Mouse (Mus musculus): ENCODE measurements around the gene Srpx. TPM values are rescaled to one million over a fixed set of nuclear protein-coding genes. Genes with fewer than 3 reads are reported as not detected.

Srpx gene
- polyA plus RNA-seq, 2 experiments from 2014 or later = not detected

Other genes with a start within 250 kb of the Srpx start
- not detected for gene Sytl5, start 232.1 kb downstream of the Srpx start, polyA plus RNA-seq (2017; shearing (Covaris generic))
- 1 to 10 TPM; 2.8 to 4.4 TPM for gene Rpgr, start 99.2 kb upstream of the Srpx start, polyA plus RNA-seq (2017; shearing (Covaris generic))
- gene Otc, start 134.6 kb upstream of the Srpx start, polyA plus RNA-seq (2017; shearing (Covaris generic)) = not detected